Mouse (Mus musculus) midbrain, embryonic 11.5 days (tissue): ENCODE results near the gene Synj2. TPM values are rescaled to one million over a fixed set of nuclear protein-coding genes. Genes with fewer than 3 reads are reported as not detected.
A peak's percentile ranks its signal among the peaks of the same experiment; 100 is the strongest.

Source experiments
- ATAC-seq: fragments of 200-750 bp; cut with Nextera tagmentation; 2 replicates; pipeline ENCODE4 v1.8.0; 2017; ENCODE audit warnings: moderate TSS enrichment, moderate library complexity; ENCODE audit not compliant: low FRiP score
- DNase-seq: peaks from one replicate; pipeline ENCODE4 v3.0.0; 2015; ENCODE audit warnings: low spot score; ENCODE audit errors: missing footprints
- H3K27ac ChIP-seq: fragments of 300-500 bp; sonication (generic); 2 replicates; pipeline ENCODE4 v1.5.1; 2014; ENCODE audit warnings: low read depth, low read length
- H3K27me3 ChIP-seq: fragments of 300-500 bp; sonication (generic); 2 replicates; pipeline ENCODE4 v1.6.1; 2014; ENCODE audit warnings: mild to moderate bottlenecking, low read length, moderate library complexity, mixed read lengths; ENCODE audit not compliant: control insufficient read depth, insufficient read depth
- H3K36me3 ChIP-seq: fragments of 300-500 bp; sonication (generic); 2 replicates; pipeline ENCODE4 v1.6.1; 2014; ENCODE audit warnings: mild to moderate bottlenecking, low read length, moderate library complexity, mixed read lengths; ENCODE audit not compliant: control insufficient read depth, insufficient read depth
- H3K4me1 ChIP-seq: fragments of 300-500 bp; sonication (generic); 2 replicates; pipeline ENCODE4 v1.6.1; 2014; ENCODE audit warnings: low read length; ENCODE audit not compliant: control insufficient read depth, insufficient read depth
- H3K4me2 ChIP-seq: fragments of 300-500 bp; sonication (generic); 2 replicates; pipeline ENCODE4 v1.6.1; 2014; ENCODE audit warnings: mild to moderate bottlenecking, moderate library complexity
- H3K4me3 ChIP-seq: fragments of 300-500 bp; sonication (generic); 2 replicates; pipeline ENCODE4 v1.5.1; 2014; ENCODE audit warnings: low read depth, low read length
- H3K9ac ChIP-seq: fragments of 300-500 bp; sonication (generic); 2 replicates; pipeline ENCODE4 v1.6.1; 2014; ENCODE audit warnings: low read length
- H3K9me3 ChIP-seq: fragments of 300-500 bp; sonication (generic); 2 replicates; pipeline ENCODE4 v1.6.1; 2016; ENCODE audit warnings: low read length; ENCODE audit not compliant: control insufficient read depth
- WGBS: fragments of 180-500 bp; shearing (Covaris S2); extraction: QIAGEN DNeasy Blood & Tissue Kit; methylation state at CpG from one replicate; pipeline ENCODE4 v1.1.7; 2014; 5-methylcytosine and 5-hydroxymethylcytosine counted together
- polyA plus RNA-seq: library from polyadenylated mRNA; unstranded; fragments of >200 nt; fragmentation: Nextera tagmentation; extraction: Ambion mirVana; gene quantifications from 2 replicates; pipeline ENCODE4 v1.2.1, GENCODE M21; 2014

Synj2 gene
- polyA plus RNA-seq, 1 experiment from 2014 or later, result 0.74 TPM

DNA sequence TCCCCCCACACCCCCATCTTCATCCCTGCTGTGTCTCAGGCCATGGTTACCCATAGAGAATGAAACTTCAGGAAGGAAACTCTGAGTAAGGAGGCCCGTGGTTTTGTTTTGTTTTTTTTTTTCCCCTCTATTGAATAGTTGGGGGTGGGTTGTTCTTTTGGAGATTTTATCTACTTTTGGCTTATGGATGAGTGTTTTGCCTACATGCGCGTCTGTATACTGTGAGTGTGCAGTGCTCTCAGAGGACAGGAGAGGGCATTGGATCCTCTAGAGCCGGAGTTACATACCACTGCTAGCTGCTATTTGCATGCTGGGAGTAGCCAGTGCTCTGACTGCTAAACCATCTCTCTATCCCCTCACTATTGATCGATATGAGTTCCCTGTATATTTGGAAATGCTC lies 39.7 kb upstream of the Synj2 start:
- 89% methylated on average over 5 of the region's 5 CpGs for WGBS

DNA sequence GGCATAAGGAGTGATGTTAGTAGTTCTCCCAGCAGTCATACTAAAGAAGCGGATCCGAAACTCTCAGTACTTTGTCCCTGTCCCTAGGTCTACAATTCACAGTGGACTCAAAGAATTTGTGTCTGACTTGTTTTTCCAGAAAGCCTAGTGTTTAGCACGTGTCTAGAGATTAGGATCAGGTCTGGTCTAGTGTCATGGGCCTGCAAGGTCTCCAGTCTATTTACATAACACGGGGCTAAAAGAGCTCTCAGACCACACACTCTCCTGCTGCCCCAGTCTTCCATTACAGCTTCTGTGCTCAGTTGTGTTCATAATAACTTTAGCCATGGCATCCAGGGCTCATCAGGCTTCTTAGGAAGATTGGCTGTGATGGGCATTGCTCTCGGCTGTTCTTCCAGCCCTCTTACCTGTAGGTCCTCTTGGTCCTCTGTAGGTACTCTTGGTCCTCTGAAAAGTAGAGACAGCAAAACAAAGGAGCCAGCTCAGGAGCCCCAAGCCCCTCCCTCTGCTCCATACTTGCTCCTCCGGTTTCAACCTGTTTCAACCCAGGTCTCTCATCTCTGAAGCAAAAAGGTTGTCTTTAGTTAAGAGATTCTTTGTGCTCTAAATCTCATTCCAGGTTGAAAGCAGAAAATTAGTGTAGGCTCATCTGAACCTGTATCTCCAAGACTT lies 37.3 kb upstream of the Synj2 start:
- WGBS, result 75% methylated on average over 6 of the region's 6 CpGs
- peaks cover 4% of the 10 kb centered on the region; the same call in 1 of the 2 replicates for H3K36me3 ChIP-seq
- ATAC-seq (no peak), DNase-seq (no peak)
- no peaks in the 10 kb centered on the region for H3K27me3 ChIP-seq
- H3K4me2 ChIP-seq, result no peak overlapping the region
- H3K4me1 ChIP-seq, result no peaks in the 10 kb centered on the region
- no peak overlapping the region for H3K9ac ChIP-seq
- no peaks in the 10 kb centered on the region for H3K9me3 ChIP-seq
- H3K4me3 ChIP-seq, result no peak overlapping the region
- H3K27ac ChIP-seq, result no peak overlapping the region

More for the DNA sequence above, 39.7 kb upstream of the Synj2 start:
- Histone ChIP-seq H3K4me1 (no peaks in the 10 kb centered on the region), H3K4me2 (no peak overlapping the region), H3K27ac (no peak overlapping the region), H3K27me3 (no peaks in the 10 kb centered on the region), H3K36me3 (peaks cover 4% of the 10 kb centered on the region; the same call in 1 of the 2 replicates), H3K4me3 (no peak overlapping the region), H3K9me3 (no peaks in the 10 kb centered on the region), H3K9ac (no peak overlapping the region)
- ATAC-seq, result no peak
- DNase-seq, result no peak

DNA sequence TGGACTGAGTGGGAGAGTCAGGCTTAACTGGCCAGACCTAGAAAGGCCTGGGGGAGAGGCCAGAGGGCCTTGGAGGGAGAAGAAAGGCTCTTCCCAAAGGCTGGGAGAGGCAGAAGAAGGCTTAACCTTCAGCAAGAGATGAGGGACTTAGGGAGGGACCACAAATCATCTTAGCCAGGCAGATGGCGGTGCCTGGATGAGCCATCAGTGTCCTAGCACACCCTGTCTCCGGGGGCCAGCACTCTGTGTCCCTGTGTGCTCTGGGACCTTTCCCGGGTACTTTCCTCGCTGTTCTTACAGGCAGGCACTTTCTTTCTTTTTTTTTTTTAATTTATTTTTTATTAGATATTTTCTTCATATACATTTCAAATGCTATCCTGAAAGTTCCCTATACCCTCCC lies 31.4 kb upstream of the Synj2 start:
- Histone ChIP-seq H3K4me1 (no peaks in the 10 kb centered on the region), H3K27me3 (no peaks in the 10 kb centered on the region), H3K36me3 (no peaks in the 10 kb centered on the region; the same call in 1 of the 2 replicates), H3K9ac (no peak overlapping the region), H3K4me3 (no peak overlapping the region), H3K27ac (no peak overlapping the region), H3K4me2 (no peak overlapping the region), H3K9me3 (no peaks in the 10 kb centered on the region)
- ATAC-seq, result no peak
- 89% methylated on average over 4 of the region's 4 CpGs for WGBS
- DNase-seq, result no peak

DNA sequence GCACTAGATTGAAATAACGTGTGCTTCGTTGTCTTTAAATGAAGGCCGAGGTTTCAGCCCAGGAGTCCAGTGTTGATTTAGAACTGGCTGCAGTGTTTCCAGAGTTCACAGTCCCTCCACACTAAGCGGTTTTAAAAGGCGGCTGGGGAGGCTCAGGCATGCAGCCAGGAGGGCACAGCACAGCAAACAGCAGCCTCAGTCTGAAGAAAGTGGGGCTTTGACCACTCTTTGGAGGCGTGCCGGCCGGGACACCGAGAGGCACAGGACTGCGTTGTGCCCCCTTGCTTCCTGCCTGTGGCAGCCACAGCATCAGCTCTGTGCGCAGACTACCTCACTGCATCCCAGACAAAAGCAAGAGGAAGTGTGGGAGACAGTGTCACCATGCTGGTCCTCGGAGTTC lies 29.5 kb upstream of the Synj2 start:
- H3K4me1 ChIP-seq, result no peaks in the 10 kb centered on the region
- DNase-seq (peak; percentile 10), ATAC-seq (no peak)
- H3K4me2 ChIP-seq, result no peak overlapping the region
- H3K9me3 ChIP-seq, result no peaks in the 10 kb centered on the region
- no peaks in the 10 kb centered on the region for H3K27me3 ChIP-seq
- WGBS, result 81% methylated on average over 12 of the region's 12 CpGs
- H3K9ac ChIP-seq, result no peak overlapping the region
- H3K36me3 ChIP-seq, result no peaks in the 10 kb centered on the region; the same call in 1 of the 2 replicates
- no peak overlapping the region for H3K4me3 ChIP-seq
- H3K27ac ChIP-seq, result no peak overlapping the region

DNA sequence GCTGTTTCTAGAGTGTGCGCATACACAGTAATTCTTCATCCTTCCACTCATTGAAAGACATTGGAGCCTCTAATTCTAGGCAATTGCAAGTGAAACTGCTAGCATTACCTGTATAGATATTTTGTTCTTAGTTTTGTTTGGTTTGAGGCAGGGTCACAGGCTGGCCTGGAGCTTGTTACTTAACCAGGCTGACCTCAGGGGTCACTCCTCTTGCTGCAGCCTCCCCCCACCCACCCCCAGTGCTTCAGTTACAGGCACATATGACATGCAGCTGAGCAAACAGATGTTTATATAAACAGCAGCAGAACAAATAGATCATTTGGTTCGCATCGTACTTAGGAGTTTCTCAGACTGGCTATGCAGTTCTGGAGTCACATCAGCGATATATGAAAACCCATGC lies 28.3 kb upstream of the Synj2 start:
- 91% methylated on average over 4 of the region's 4 CpGs for WGBS
- DNase-seq (no peak), ATAC-seq (no peak)
- Histone ChIP-seq H3K9me3 (no peaks in the 10 kb centered on the region), H3K9ac (no peak overlapping the region), H3K4me3 (no peak overlapping the region), H3K4me2 (no peak overlapping the region), H3K27ac (no peak overlapping the region), H3K36me3 (no peaks in the 10 kb centered on the region), H3K4me1 (no peaks in the 10 kb centered on the region), H3K27me3 (no peaks in the 10 kb centered on the region)

DNA sequence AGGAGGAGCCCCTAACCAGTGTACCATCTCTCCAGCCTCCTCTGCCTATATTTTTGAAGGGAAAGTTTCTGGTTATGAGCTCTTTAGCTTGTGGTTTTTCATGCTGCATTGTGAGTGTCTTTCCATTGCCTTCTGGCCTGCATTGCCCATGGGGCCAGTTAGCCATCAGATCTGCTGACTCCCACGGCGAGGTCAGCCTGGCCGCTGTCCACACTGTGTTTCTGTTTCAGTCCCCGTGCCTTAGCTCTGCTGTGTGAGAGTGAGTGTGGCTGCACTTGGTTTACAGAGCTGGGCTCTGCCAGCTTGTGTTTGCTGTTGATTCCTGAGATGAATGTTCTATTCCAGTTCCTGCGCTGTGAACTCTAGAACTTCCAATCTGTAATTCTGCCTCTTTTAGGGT lies 26.9 kb upstream of the Synj2 start:
- Histone ChIP-seq H3K4me1 (no peaks in the 10 kb centered on the region), H3K27ac (no peak overlapping the region), H3K36me3 (no peaks in the 10 kb centered on the region), H3K4me2 (no peak overlapping the region), H3K27me3 (no peaks in the 10 kb centered on the region), H3K9me3 (no peaks in the 10 kb centered on the region), H3K4me3 (no peak overlapping the region), H3K9ac (no peak overlapping the region)
- ATAC-seq, result no peak
- WGBS, result 88% methylated on average over 5 of the region's 5 CpGs
- DNase-seq, result no peak

DNA sequence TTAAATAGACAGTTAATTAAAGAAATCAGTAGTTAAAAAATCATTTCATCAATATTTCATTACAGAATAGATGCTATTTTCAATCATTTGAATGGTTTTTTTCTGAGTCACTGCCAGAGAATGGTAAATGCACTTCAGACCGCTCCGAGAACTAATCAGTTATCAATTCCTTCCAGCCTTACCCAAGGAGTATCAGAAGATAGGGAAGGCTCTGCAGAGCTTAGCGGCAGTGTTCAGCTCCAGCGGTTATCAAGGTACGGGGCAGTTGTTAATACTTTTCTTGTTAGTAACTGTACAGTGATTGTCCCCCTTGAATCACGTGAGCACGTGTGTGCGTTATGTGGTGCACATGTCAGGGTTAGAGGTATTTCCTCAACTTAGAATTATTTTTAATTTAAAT lies 19.1 kb upstream of the Synj2 start:
- Histone ChIP-seq H3K27me3 (no peaks in the 10 kb centered on the region), H3K9ac (no peak overlapping the region), H3K9me3 (no peaks in the 10 kb centered on the region), H3K36me3 (no peaks in the 10 kb centered on the region), H3K4me2 (no peak overlapping the region), H3K4me1 (no peaks in the 10 kb centered on the region), H3K4me3 (no peak overlapping the region), H3K27ac (no peak overlapping the region)
- 90% methylated on average over 8 of the region's 8 CpGs for WGBS
- ATAC-seq, result no peak
- DNase-seq, result no peak

DNA sequence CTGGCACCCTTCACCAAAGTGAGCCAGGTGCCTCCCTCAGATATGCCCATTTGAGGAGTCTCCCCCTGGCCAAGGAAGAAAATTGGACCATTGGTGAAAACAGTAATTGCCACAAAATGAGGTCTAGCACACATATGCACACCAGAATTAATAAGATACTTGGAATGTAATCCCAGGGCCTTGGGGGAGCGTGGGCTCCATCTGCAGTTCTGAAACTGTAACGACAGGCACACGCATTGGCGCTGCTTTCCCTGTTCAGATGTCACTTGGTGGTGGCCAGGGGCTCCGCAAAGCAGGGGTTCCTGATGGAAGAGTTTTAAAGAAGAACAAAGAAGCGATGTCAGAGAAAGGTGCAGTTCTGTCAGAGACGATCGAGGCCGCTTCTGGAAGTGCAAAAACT lies 17.8 kb upstream of the Synj2 start:
- no peaks in the 10 kb centered on the region for H3K4me1 ChIP-seq
- no peak for ATAC-seq
- no peaks in the 10 kb centered on the region for H3K9me3 ChIP-seq
- no peak overlapping the region for H3K4me3 ChIP-seq
- H3K27me3 ChIP-seq, result no peaks in the 10 kb centered on the region
- 76% methylated on average over 9 of the region's 9 CpGs for WGBS
- no peak overlapping the region for H3K9ac ChIP-seq
- no peak overlapping the region for H3K4me2 ChIP-seq
- peak; percentile 89 for DNase-seq
- H3K27ac ChIP-seq, result no peak overlapping the region
- H3K36me3 ChIP-seq, result no peaks in the 10 kb centered on the region

DNA sequence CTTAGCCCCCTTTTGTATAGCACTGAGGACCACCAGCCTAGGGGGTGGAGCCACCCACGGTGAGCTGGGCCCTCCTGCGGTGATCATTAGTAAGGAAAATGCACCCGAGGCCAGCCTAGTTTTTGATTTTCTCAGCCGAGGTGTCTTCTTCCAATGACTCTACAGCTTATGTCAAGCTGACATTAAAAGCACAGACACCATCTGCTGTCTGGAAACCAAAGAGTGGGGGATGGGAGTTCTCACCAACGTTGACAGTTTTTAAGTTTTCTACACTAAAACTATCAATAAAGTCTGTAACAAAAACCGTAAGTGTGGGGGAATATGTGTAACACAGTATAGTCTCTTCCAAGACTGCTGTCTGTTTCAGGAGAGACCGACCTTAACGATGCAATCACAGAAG lies 16.8 kb upstream of the Synj2 start:
- H3K9ac ChIP-seq, result no peak overlapping the region
- no peaks in the 10 kb centered on the region for H3K36me3 ChIP-seq
- H3K4me2 ChIP-seq, result no peak overlapping the region
- no peak overlapping the region for H3K4me3 ChIP-seq
- no peaks in the 10 kb centered on the region for H3K27me3 ChIP-seq
- no peak for DNase-seq
- no peak for ATAC-seq
- H3K4me1 ChIP-seq, result no peaks in the 10 kb centered on the region
- no peak overlapping the region for H3K27ac ChIP-seq
- H3K9me3 ChIP-seq, result no peaks in the 10 kb centered on the region
- 59% methylated on average over 8 of the region's 8 CpGs for WGBS
